Mouse (Mus musculus): ENCODE data around the gene Sf3b4.

DNA sequence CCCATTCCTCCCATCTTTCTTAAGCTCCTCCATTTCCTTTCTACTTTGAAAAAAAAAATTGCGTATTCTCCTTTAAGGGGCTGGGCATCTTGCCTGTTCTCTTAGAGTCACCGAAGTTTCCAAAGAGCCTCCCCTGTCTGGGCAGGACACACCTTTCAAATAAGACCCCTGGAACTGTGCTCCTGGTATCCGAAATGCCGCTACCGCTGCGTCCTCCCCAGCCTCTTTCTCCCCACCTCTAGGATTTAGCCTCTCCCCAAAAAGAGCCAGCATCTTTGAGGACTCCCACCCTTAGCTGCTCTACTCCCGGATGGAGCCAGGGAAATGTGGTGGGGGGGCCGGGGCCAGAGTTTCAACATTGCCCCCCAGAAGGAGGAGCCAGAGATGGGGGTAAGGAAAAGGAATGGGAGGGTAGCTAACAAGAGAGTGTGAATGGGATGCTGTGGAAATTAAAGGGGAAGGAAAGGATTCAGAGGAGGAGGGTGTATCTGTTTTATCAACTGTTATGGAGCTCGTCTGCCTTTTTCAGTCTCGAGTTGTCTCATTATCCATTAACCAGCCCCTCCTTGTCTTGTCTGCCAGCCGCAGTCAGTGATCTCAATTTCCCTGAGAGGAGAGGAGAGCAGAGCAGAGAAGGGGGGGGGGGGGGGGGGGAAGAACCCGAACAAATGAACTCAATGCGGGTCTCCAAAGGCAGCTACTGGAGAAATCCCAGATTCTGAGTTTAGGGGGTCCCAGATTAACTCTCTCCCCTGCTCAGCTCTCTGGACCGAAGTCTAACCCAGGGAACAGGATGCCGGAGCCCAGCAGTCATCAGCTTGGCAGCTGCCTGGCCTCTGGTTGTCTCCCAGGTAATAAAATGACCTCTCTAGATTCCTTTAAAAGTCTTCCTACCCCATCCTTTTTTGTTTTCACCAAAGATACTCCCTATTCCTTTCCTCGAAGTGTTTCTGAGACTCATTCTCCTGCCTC is 10.0 kb upstream of the Sf3b4 start, which contains the start of gene Mtmr11:
- TF ChIP-seq CTCF (conservative IDR thresholded peaks at IDR 0.05; ENCODE audit: insufficient read depth, insufficient read length, low read depth, low read length) (no peak), POLR2A (IDR thresholded peaks at IDR 0.05; ENCODE audit: low read depth, low read length) (no peak)

Measured in kidney, adult 2 months (tissue).